Mouse (Mus musculus): ENCODE measurements around the gene Pm20d1. TPM values are rescaled to one million over a fixed set of nuclear protein-coding genes. Genes with fewer than 3 reads are reported as not detected.

Gene Pm20d1
- total RNA-seq (2023) = not detected

DNA sequence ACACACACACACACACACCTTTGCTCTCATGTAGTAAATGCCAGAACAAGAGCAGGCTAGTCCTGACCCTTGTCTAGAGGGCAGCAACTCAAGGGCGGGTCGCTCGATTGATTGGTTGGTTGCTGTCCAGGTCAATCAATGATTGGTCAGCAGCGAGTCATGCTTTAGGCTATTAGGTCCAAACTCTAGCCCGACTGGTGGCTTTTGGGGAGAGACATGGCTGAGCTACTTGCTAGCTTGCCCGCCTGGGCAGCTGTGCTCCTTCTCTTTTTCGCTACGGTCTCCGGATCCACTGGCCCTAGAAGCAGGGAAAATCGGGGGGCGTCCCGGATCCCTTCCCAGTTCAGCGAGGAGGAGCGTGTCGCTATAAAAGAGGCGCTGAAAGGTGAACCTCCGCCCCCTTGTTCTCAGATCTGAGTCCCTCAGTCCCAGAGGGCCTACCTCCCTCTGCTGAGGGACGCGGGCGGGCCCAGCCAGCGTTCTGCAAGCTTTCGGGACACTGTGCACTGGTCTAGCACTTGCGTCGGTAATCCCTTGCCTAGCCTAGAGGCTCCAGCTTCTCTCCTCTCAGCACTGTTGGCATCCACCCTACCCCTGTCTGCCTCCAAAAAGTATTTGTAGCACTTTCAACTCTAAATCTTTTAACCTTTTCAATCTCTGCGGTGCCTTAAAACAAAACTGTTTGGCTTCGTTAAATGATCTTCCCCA is at the start of gene Pm20d1:
TSS of gene Pm20d1 (plus strand) at position 180 of the 708 bp plus-strand sequence.

GRCm38 (mm10) chr1:131827207-131827786 is 30.1 kb downstream of the Pm20d1 start, which contains the start of gene Slc41a1:
TSS of gene Slc41a1 (plus strand) at chr1:131827493.

DNA sequence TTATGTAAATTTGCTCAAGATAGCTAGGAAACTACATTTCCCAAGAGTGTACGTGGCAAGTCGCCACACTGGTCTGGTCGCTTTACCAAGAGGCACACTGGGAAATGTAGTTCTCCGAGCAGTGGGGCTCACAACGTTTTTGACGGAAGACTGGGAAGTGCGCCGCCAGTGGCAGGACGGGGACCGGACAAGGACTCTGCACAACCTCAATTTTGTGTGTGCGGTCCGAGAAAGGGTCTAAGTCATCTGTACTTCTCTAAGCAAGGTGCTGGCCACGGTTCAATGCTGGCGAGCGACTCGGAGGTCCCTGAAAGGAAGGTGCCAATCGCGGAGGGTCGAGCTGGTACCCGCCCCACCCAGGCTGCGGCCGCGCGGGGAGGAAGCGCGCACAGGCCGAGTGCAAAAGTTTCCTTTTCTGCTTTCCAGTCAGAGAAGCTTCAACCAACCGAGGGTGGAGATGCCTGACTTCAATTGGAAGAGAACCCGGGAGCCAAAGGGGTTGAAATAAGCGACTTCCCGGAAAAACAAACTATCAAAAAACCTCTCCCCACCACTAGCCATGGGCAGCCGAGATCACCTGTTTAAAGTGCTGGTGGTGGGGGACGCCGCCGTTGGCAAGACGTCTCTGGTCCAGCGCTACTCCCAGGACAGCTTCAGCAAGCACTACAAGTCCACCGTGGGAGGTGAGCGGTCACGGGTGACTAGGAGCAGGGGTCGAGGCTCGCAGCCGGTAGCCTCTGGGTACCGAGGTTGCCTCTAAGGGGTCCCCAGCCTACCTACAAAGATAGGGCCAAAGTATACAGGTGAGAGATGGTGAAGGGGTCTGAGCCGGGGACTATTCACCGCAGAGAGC is 70.1 kb downstream of the Pm20d1 start, which contains the start of gene Rab29:
TSS of gene Rab29 (plus strand) at position 132 of the 853 bp plus-strand sequence.

Other genes with a start within 250 kb of the Pm20d1 start
- not detected for gene Avpr1b, start 198.1 kb upstream of the Pm20d1 start, total RNA-seq (2023)
- gene Ctse, start 159.1 kb upstream of the Pm20d1 start, total RNA-seq (2023) = 200 TPM
- gene Rab7b, start 108.7 kb upstream of the Pm20d1 start, total RNA-seq (2023) = 1.2 TPM
- gene Slc26a9, start 53.4 kb upstream of the Pm20d1 start, total RNA-seq (2023) = not detected
- 26.5 TPM for gene Slc41a1, start 30.1 kb downstream of the Pm20d1 start, total RNA-seq (2023)
- gene Rab29, start 69.8 kb downstream of the Pm20d1 start, total RNA-seq (2023) = 10.2 TPM
- 92.1 TPM for gene Nucks1, start 113.2 kb downstream of the Pm20d1 start, total RNA-seq (2023)
- 1.1 TPM for gene Slc45a3, start 165.6 kb downstream of the Pm20d1 start, total RNA-seq (2023)
- 342 TPM for gene Elk4, start 210.2 kb downstream of the Pm20d1 start, total RNA-seq (2023)

All from CD4-positive naive resting alpha-beta T cell, adult 76 days (primary cell).